Mouse (Mus musculus): ENCODE measurements at regions not wholly inside any gene's neighbourhood (a gene's known extent, or its start where the extent isn't known, plus 50 kb on each side); places are given as distances from the start of the nearest gene placed in this dataset.

DNA sequence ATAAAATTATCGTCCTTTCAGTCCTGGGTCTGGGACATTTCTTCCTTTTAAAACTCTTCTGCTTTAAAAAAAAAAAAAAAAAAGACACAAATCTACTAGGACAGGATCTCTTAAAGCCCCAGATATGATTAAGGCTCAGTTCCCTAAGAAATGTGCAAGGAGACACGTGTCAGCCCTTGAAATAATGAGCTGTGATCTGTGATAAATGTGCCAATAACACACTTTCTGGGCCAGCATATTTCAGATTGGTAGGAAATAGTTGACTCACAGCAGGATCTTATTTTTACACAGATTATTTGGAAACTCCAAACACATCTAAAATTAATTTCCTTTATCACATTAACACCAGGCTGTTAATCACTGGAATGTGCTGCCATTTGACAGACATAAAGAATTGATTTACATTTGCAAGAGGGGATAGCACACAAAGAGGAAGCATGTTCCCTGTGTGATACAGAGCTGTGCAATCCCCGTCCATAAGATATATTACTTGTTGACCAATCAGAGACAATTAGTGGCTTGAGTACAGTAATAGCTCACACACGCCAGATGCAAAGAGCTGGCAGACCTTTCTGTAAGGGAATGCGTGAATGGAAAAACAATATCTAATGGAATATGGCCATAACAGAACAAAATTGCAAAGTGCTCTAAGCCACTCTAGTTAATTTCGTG lies 263.7 kb downstream of the Pax3 start:
- no peak for ATAC-seq (ENCODE audit: low TSS enrichment)

DNA sequence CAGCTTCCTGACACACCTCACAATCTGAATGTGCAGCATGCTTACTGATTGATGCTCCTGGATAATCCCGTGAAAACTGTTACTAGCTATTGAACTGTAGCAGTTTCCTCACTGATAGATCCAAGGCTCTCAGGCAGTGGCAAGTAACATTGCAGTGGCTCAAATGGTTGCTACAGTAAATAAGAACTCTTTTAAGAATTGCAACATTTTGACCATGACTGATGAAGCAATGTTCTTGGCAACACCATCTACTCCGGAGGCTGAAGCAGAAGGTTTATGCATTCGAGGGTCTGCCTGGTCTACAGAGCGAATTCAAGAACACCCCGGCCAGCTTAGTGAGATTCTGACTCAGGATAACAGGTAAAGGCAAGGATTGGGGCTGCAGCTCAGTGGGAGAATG lies 264.7 kb downstream of the Pax3 start:
- ATAC-seq (ENCODE audit: low TSS enrichment) = no peak

DNA sequence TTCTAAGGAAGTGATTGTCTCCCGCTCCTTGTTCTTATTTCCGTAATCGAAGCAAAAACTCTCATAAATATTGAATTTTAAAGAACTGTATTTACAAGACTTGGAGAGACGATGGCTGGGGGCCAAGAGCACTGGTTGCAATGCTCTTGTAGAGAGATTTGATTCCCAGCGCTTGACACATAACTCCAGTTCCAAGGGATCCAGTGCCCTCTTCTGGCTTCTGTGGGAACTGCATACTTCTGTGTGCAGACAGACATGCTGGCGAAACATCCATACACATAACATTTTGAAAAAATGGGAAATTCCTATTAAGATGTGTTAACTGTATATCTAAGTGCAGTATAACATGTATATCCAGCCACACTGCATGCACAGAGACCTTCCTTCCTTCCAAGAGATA lies 266.3 kb downstream of the Pax3 start:
- no peak for ATAC-seq (ENCODE audit: low TSS enrichment)

DNA sequence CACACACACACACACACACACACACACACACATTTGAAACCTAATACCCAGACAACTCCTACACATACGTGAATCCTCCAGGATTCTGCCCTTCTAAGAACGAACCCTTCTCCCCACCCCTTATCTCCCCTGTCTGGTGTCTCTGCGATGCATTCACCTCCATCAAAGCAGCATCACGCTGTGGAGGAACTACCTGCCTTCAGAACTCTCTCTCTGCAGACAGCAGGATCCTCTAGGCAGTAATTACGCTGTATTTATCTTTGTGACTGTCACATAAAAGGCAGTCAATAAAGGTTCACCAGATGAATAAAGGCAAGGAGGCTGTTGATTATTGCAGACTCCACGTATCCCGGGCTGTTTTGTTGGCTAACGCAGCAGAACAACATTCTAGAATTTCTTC lies 267.4 kb downstream of the Pax3 start:
- ATAC-seq (ENCODE audit: low TSS enrichment) = no peak

DNA sequence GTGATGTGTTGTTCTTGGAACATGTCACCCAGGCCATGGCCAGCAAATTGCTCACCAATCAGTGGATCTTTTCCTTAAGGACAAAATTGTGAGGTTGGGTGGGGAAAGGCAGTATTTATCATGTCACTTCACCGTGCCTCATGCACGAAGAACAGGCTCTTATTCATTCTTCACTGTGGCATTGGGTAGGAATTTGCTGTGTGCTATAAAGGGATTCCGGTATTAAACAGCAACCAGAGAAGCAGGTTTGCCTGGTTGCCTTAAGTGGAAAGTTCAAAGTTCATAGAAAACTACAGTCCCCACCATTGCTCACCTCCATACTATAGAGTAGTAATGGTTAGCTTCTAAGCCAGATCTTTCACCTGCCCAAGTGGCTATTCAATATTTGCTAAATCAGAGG lies 270.8 kb downstream of the Pax3 start:
- ATAC-seq (ENCODE audit: low TSS enrichment) = no peak

DNA sequence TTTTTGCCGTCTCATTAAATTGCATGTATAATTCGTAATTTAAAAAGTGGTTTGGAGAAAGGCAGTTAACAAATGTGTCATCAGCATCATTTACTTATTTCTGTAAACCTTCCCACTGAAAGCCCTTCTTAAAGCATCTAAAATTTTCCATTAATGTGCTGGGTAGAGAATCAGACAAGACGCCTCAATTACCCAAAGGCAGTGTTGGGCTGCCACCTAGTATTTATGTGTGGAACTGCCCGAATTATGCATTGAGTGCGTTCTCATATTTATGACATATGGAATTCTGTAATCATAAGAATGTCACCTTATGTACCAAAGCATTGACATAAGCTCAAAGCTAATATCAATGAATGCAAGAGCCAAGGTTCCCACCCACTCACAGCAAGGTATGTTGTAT lies 300.7 kb downstream of the Pax3 start:
- ATAC-seq (ENCODE audit: low TSS enrichment) = peak; percentile 97

DNA sequence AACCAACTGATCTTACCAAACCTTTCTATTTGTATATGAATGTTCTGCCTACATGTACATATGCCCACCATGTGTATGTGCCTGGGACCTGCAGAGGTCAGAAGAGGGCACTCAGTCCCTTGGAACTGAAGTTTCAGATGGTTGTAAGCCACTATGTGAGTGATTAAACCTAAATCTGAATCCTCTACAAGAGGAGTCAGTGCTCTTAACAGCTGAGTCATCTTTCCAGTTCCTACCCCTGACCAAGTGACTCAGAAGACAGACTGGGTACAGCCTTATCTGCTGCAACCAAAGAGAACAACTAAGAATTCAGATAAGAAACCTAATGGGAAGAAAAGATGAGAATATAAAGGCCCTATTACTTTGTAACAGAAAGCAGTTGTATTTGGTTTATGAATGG lies 317.9 kb downstream of the Pax3 start:
- no peak for ATAC-seq (ENCODE audit: low TSS enrichment)

DNA sequence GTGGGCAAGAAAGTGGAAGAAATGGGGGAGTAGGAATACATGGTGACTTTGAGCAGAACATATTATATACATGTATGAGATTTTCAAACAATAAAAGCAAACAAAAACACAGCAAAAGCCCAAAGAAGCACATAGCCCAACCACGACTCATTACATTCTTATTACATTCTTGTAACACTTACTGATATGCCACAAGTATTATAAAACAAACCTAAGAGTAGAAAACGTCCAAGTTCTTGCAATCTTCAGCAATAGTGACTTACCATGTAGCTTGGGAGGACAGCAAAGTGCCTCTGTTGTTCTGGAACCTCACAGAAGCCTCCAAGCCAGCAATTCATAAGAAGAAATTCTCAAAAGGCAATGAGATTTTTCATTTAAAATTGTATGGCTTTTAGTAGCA lies 326.8 kb downstream of the Pax3 start:
- no peak for ATAC-seq (ENCODE audit: low TSS enrichment)

DNA sequence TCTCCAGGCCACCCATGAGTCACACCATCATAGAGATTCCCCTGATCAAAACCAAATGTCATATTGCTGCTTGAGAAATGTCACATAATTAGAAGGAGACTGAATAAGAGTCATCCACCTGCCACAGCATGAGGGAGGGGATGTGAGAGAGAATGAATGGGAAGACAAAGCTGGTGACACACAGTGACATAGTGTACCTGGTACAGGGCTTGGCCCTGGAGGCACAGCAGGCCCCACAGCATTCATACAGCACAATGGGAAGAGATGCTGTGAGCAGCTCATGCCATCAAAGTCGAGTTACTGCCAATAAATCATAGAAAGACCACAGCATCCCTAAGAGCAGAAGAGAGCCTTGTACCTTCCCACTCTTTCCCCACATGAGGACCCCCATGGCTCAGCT lies 327.8 kb downstream of the Pax3 start:
- no peak for ATAC-seq (ENCODE audit: low TSS enrichment)

DNA sequence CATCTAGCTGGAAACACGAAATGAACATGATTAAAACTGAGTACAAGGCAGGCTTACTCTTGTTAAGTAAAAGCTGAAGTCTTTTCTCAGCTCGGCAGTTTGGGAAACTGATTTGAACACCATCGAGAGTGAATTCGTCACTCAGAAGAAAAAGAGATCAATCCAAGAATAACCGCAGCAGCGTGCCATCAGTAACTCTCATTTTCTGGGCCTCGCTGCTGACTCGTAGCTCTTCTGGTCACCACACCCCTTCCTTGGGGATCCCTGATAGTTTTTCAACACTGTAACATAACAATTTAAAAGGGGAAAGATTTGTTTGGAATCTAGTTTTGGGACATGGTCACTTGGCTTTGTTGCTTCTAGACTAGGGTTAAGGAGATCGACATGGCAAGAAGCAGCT lies 337.0 kb downstream of the Pax3 start:
- ATAC-seq (ENCODE audit: low TSS enrichment) = no peak

DNA sequence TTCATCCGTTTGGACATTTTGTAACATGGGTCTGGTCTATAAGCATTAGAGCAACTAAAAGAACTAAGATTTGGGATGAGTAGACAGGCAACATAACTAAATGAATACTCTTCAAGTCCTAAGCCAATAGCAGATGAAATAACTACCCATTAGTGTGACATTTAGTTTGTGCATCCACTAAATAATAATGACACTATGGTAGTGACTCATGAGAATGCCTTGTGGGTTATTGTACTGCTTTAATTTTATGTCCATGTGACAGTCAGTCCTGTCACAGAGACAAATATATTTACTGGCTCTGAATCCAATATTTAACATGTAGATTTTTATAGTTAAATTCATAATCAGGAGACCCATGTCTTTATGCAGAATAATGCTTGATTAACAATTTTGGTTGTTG lies 339.5 kb upstream of the Epha4 start:
- ATAC-seq (ENCODE audit: low TSS enrichment) = no peak

DNA sequence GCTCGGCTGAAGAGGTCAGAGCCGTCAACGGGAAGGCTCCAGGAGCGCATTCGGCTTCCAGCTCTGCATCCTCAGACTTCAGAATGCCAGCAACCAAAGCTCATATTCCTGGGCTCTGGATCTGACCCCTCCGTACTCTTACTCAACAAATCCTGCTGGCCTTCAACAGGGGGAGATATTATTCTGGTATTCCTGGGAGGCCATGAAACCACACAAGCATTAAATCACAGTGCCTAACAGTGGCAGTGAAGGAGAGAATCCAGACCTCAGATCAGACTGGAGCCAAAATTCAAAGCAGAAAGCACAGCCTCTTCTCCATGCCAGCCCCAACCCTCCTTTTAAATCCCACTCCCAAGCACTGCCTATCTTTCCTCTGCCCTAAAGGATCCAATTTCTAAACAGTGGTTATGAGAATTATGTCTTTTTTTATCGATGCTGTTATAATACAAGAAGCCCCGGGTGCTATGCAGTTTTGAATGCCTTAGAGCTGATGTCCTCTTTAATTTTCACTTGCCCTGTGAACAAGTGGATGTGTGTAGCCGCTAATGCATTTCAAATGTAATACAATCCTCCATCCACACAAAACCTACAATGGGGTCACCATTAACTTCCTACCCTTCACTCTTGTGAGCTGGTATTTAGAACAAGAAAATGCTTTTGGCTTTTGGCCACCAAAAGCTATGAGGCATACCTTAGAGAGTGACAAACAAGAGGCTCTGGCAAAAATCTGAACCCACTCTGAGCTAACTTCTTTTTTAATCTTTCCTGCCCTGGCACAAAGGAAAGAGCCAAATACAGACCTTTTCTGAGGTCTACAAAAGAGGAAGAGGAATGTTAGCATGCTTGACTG lies 333.1 kb upstream of the Epha4 start:
- no peak for ATAC-seq (ENCODE audit: low TSS enrichment)

DNA sequence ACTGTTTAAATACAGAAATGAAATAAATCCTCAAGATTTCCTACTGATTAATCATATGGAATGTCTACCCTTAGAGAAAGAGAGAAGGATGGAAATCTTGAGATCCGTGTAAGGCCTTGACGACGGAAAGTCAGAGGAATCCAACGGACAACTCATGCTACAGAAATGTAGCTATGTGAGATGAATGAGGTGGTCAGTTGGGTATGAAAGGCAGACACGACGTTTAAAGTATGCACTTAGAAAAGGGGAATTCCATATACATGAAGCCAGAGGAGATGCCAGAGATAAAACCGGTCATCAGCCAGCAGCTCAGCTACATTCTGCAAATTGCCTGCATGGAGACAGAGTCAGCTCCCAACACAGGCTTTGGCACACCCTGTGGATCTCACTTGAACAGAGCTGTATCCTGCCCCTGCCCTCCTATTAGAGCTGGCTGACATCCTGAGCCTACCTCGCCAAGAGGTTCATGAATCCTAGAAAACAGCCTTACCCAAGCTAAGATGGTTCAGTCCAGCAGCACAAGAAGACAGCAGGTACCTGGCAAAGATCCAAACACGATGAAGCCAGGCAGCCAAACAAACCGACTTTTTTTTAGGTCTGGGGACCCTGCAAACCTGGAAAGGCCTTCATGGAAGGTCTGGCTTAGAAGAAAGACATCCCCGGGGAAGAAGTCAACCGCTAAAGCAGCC lies 331.3 kb upstream of the Epha4 start:
- no peak for ATAC-seq (ENCODE audit: low TSS enrichment)

DNA sequence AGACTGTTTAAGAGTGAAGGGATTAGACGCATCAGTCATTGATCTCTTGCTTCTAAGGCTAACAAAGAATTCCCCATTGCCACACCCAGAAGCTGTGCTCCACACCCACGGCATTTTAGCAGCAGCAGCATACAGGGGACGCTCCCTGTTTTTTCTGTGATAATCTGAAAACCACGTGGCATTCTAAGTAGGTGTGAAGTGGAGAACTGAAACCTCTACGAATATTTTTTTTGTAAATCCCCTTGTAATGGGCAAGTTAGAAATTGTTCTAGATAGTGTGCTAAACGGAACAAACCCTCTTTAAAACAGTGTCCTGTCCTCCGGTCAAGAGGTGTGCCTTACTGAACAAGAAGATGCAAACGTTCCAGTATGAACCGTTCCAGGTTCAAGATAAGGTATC lies 325.8 kb upstream of the Epha4 start:
- no peak for ATAC-seq (ENCODE audit: low TSS enrichment)

DNA sequence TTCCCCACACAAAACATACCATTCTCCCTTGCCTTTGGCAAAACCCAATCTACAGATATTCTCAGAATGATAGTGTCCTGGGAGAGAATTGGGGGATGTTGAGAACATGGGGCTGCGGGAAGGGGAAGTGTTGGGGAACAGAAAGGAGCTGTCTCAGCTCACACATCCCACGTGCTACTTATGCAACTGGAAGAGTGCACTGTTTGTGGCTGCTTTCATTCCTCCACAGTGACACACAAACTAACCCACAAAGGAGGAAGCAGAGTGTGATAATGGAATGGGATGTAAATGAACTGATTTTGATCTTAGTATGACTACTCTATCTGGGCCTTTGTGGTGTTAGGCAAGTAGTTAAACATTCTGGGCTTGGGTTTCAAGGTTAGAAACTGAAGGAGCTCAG lies 317.3 kb upstream of the Epha4 start:
- peak; percentile 88 for ATAC-seq (ENCODE audit: low TSS enrichment)

DNA sequence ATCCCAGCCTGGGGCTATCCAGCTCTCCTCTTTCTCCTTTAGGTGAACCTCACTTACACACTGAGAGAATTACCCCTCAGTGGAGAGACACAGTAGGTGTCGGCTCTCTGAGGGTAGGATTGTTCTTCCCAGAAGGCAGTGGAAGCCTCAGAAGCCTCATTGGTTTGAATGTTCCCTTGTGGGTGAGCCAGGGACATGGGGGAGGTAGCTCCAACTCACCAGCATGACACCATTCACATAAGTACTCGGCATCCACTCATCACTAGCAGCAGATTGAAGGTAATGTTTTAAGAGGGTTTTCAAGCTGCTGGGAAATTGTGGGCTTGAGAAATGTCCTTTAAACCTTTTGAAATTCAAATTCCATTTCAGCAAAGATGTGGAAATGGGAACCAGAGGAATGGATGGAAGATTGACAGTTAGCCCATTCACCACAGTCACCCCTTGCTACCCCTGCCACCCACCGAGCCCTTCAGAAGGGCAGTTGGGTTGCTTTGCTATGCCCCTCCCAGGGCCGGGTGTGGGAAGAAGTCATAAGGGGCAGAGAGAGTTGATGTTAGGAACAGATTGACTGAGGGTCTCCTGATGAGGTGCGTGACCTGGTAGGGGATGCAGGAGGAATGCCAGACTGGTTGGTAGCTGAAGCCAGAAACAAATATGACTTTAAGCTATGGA lies 310.0 kb upstream of the Epha4 start:
- peak; percentile 87 for ATAC-seq (ENCODE audit: low TSS enrichment)

DNA sequence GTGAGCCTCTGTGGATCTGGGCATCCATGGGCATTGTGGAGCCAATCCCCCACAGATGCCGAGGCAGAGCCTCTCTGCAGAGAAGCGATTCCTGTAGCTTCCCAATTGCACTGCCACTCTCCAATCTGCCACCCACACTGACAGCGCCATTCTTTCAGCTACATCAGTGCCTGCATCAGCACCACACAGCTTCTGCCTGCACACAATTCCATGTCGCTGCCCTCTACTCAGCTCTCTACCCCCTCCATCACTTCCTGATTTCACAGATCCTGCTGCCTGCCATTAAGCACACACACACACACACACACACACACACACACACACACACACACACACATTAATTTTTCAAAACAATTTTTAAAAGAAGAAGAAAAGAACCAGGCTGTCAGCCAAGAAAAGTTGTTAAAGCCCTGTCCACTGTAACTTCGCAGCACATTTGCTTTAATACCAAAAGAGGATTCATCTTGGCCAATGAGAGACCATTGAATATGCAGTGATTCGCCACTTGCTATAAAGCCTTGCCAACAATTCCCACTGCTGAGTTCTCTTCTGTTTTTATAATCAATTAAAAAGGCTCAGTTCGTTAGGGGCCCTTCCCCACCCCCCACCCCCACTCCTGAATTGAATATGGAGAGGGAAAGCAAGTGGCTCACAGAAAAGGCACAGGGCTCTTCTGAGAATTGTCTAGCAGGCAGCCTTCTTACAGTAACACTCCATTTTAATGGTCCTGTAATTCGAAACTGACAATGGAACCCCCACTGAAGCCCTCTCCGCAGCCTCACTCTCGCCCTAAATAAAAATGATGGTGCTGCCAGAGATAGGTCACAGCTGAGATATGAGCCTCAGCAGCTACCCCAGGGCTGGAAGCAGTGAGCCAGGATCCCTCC lies 309.2 kb upstream of the Epha4 start:
- peak; percentile 77 for ATAC-seq (ENCODE audit: low TSS enrichment)

DNA sequence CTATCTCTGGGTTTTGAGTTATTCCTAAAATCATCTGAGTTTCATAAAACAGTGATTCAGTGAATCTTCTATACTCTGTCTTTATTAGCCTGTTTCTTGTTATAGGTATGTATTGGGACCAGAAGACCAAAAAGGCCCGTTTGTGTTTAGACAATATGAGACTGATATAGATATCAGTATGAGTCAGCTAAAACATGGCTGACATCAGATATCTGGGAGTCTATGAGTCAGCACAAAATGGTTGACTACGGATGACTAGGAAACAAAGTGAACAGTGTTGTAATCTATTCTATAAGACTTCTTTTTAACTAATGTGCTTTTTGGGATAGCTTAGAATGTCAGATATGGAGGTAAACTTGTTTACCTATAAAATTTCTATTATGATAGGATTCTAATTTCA lies 305.2 kb upstream of the Epha4 start:
- ATAC-seq (ENCODE audit: low TSS enrichment) = no peak

DNA sequence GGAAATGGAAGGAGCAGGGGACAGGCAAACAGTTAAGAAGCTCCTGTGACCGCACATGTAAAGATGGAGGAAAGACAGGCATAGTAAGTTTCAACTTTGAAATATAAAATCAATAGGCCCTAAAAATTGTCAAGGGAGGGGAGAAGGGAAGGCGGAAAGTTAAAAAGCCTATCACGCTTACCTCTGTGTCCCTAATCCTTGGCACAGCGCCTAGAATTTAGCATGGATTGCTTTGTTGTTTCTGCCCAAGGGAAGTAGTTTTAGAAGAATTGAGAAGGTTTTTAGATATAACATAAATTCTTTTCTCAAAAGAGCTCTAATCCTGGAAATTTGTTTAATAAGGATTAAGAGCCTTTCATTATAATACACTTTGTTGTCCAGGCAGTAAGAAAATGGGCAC lies 300.6 kb upstream of the Epha4 start:
- no peak for ATAC-seq (ENCODE audit: low TSS enrichment)

DNA sequence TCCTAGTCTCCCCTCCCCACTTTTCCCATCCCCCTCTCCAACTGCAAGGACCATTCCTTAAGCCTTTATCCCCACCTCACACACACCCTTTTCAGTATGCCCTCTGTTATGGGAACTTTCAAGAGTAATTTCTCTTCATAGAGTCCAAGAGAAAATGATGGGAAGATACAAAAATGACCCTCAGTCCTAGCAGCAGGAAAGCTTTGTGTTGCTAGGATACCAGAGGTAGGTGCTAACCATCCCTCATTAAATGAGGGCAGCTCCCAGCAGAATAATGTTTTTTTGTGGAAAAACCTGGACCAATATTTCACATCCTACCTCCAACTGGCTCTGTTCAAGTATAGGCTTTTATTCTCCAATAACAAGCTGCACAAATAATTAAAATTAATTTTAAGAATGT lies 296.7 kb upstream of the Epha4 start:
- no peak for ATAC-seq (ENCODE audit: low TSS enrichment)

DNA sequence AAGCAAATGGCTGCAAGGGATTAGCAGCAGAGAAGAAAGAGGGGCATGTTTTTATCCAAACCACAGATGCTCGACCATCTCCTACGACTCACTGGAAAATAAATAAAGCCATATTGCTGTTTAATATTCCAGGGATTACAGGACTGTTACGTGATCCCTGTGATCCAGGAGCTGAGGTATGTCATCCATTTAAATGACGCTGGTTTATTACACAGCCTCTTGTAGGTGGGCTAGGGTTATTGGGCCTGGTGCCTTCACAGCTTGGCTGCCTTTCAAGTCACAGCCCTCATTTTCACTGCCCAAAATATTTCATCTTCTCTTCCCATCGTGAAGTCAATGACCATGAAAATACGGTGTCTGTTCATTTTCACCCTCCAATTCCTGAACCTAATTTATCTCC lies 276.1 kb upstream of the Epha4 start:
- ATAC-seq (ENCODE audit: low TSS enrichment) = no peak
